Mouse (Mus musculus) MEL (cell line): Measurements from ENCODE around the gene Zdhhc25. TPM values are rescaled to one million over a fixed set of nuclear protein-coding genes. Genes with fewer than 3 reads are reported as not detected.

Experiments
- DNase-seq: peaks from one replicate; pipeline ENCODE4 v3.0.0; 2011; ENCODE audit warnings: low read depth, low spot score
- H3K27ac ChIP-seq: 2 replicates; pipeline ENCODE4 v1.5.1; 2012; ENCODE audit warnings: low read depth, mild to moderate bottlenecking, control low read depth, low read length, moderate library complexity; ENCODE audit not compliant: control insufficient read depth
- H3K27me3 ChIP-seq, 2 experiments: fragments of 150-350 bp in 1 of 2; sonication (generic) in 1 of 2; 2 replicates each; pipeline ENCODE4 v1.6.1; 2012; ENCODE audit warnings: low read length in 2 of 2, mild to moderate bottlenecking in 2 of 2, improper control_type of control experiment in 1 of 2, moderate library complexity in 1 of 2; ENCODE audit not compliant: insufficient read depth in 2 of 2, control insufficient read depth in 1 of 2
- H3K36me3 ChIP-seq, 2 experiments: 2 replicates each; pipeline ENCODE4 v1.6.1; 2012 to 2014; ENCODE audit warnings: low read length in 2 of 2, improper control_type of control experiment in 1 of 2, inconsistent platforms in 1 of 2, mild to moderate bottlenecking in 1 of 2; ENCODE audit not compliant: insufficient read depth in 2 of 2, control insufficient read depth in 1 of 2
- H3K4me1 ChIP-seq, 2 experiments: fragments of 150-350 bp in 1 of 2; sonication (generic) in 1 of 2; 2 replicates each; pipeline ENCODE4 v1.6.1; 2012; ENCODE audit warnings: low read length in 2 of 2, improper control_type of control experiment in 1 of 2, mild to moderate bottlenecking in 1 of 2; ENCODE audit not compliant: insufficient read depth in 2 of 2, control insufficient read depth in 1 of 2
- H3K4me3 ChIP-seq, 2 experiments: fragments of 150-350 bp in 1 of 2; sonication (generic) in 1 of 2; 2 replicates each; pipeline ENCODE4 v1.5.1; 2012; ENCODE audit warnings: low read depth in 2 of 2, low read length in 2 of 2, mild to moderate bottlenecking in 2 of 2, moderate library complexity in 2 of 2, control low read depth in 1 of 2, improper control_type of control experiment in 1 of 2; ENCODE audit not compliant: control insufficient read depth in 1 of 2, insufficient read depth in 1 of 2
- H3K79me2 ChIP-seq: 2 replicates; pipeline ENCODE4 v1.6.1; 2012; ENCODE audit warnings: mild to moderate bottlenecking, low read length, moderate library complexity; ENCODE audit not compliant: control insufficient read depth, poor library complexity, insufficient read depth
- H3K9ac ChIP-seq: 2 replicates; pipeline ENCODE4 v1.6.1; 2012; ENCODE audit warnings: low read depth, mild to moderate bottlenecking, control low read depth, low read length, moderate library complexity; ENCODE audit not compliant: control insufficient read depth, poor library complexity, severe bottlenecking
- H3K9me3 ChIP-seq: fragments of 150-350 bp; sonication (generic); replicated peaks from 2 replicates; pipeline ENCODE4 v1.6.1; 2012; ENCODE audit warnings: mild to moderate bottlenecking, low read length, improper control_type of control experiment, moderate library complexity; ENCODE audit not compliant: insufficient read depth
- BHLHE40 ChIP-seq: IDR thresholded peaks from 2 replicates; pipeline ENCODE4 v1.6.1; 2012; ENCODE audit warnings: low read depth, mild to moderate bottlenecking, inconsistent platforms, low read length, improper control_type of control experiment, borderline replicate concordance
- CHD2 ChIP-seq: IDR thresholded peaks from 2 replicates; pipeline ENCODE4 v1.6.1; 2011; ENCODE audit warnings: low read length, improper control_type of control experiment
- CTCF ChIP-seq, 3 experiments: IDR thresholded peaks in 2 of 3; conservative IDR thresholded peaks in 1 of 3; 2 replicates each; pipeline ENCODE4 v1.5.1; 2011 to 2012; ENCODE audit warnings: low read length in 3 of 3, low read depth in 2 of 3, mild to moderate bottlenecking in 2 of 3, improper control_type of control experiment in 1 of 3, inconsistent platforms in 1 of 3, mixed read lengths in 1 of 3, moderate library complexity in 1 of 3; ENCODE audit not compliant: control insufficient read depth in 1 of 3, insufficient read depth in 1 of 3, poor library complexity in 1 of 3, severe bottlenecking in 1 of 3
- ELF1 ChIP-seq: IDR thresholded peaks from 2 replicates; pipeline ENCODE4 v1.6.1; 2014; ENCODE audit warnings: low read depth, mild to moderate bottlenecking, inconsistent platforms, low read length, improper control_type of control experiment, moderate library complexity
- ETS1 ChIP-seq: IDR thresholded peaks from 2 replicates; pipeline ENCODE4 v1.6.1; 2012; ENCODE audit warnings: low read depth, mild to moderate bottlenecking, inconsistent platforms, low read length, improper control_type of control experiment, moderate library complexity
- GABPA ChIP-seq: IDR thresholded peaks from 2 replicates; pipeline ENCODE4 v1.6.1; 2012; ENCODE audit warnings: low read depth, mild to moderate bottlenecking, inconsistent platforms, low read length, improper control_type of control experiment, moderate library complexity
- GATA1 ChIP-seq: IDR thresholded peaks from 2 replicates; pipeline ENCODE4 v1.6.1; 2011; ENCODE audit warnings: low read depth, low read length, improper control_type of control experiment
- HCFC1 ChIP-seq: IDR thresholded peaks from 2 replicates; pipeline ENCODE4 v1.6.1; 2012; ENCODE audit warnings: low read depth, mild to moderate bottlenecking, inconsistent platforms, low read length, improper control_type of control experiment, moderate library complexity
- KAT2A ChIP-seq: conservative IDR thresholded peaks from 2 replicates; pipeline ENCODE4 v1.6.1; 2012; ENCODE audit warnings: low read depth, low read length, improper control_type of control experiment, inconsistent platforms
- MAFK ChIP-seq: IDR thresholded peaks from 2 replicates; pipeline ENCODE4 v1.6.1; 2011; ENCODE audit warnings: low read depth, mild to moderate bottlenecking, low read length, improper control_type of control experiment, borderline replicate concordance
- MAX ChIP-seq: IDR thresholded peaks from 2 replicates; pipeline ENCODE4 v1.6.1; 2011; ENCODE audit warnings: low read length, improper control_type of control experiment
- MXI1 ChIP-seq: IDR thresholded peaks from 2 replicates; pipeline ENCODE4 v1.6.1; 2011; ENCODE audit warnings: mild to moderate bottlenecking, low read depth, low read length, improper control_type of control experiment
- MYB ChIP-seq: IDR thresholded peaks from 2 replicates; pipeline ENCODE4 v1.6.1; 2011; ENCODE audit warnings: mild to moderate bottlenecking, low read depth, low read length, improper control_type of control experiment
- MYC ChIP-seq: IDR thresholded peaks from 2 replicates; pipeline ENCODE4 v1.6.1; 2011; ENCODE audit warnings: low read depth, mild to moderate bottlenecking, low read length, improper control_type of control experiment, moderate library complexity
- NELFE ChIP-seq: IDR thresholded peaks from 2 replicates; pipeline ENCODE4 v1.6.1; 2011; ENCODE audit warnings: low read depth, low read length, improper control_type of control experiment
- NRF1 ChIP-seq: IDR thresholded peaks from 2 replicates; pipeline ENCODE4 v1.6.1; 2014; ENCODE audit warnings: low read depth, mild to moderate bottlenecking, inconsistent platforms, low read length, improper control_type of control experiment, moderate library complexity; ENCODE audit not compliant: poor library complexity, insufficient read depth, severe bottlenecking
- POLR2A ChIP-seq, 2 experiments: IDR thresholded peaks; 2 replicates each; pipeline ENCODE4 v1.6.1; 2011 to 2012; ENCODE audit warnings: low read length in 2 of 2, mild to moderate bottlenecking in 2 of 2, control low read depth in 1 of 2, improper control_type of control experiment in 1 of 2, low read depth in 1 of 2, moderate library complexity in 1 of 2; ENCODE audit not compliant: control insufficient read depth in 1 of 2, insufficient read depth in 1 of 2, poor library complexity in 1 of 2
- POLR2AphosphoS2 ChIP-seq: IDR thresholded peaks from 2 replicates; pipeline ENCODE4 v1.6.1; 2011; ENCODE audit warnings: low read length, improper control_type of control experiment
- POLR2AphosphoS5 ChIP-seq: IDR thresholded peaks from 2 replicates; pipeline ENCODE4 v1.6.1; 2012; ENCODE audit warnings: low read depth, borderline replicate concordance, mild to moderate bottlenecking, inconsistent platforms, low read length, moderate library complexity, mixed read lengths
- RAD21 ChIP-seq: IDR thresholded peaks from 2 replicates; pipeline ENCODE4 v1.6.1; 2011; ENCODE audit warnings: mild to moderate bottlenecking, low read depth, low read length, improper control_type of control experiment
- RCOR1 ChIP-seq: IDR thresholded peaks from 2 replicates; pipeline ENCODE4 v1.6.1; 2012; ENCODE audit warnings: low read depth, mild to moderate bottlenecking, inconsistent platforms, low read length, improper control_type of control experiment
- SIN3A ChIP-seq: IDR thresholded peaks from 2 replicates; pipeline ENCODE4 v1.6.1; 2012; ENCODE audit warnings: low read length, improper control_type of control experiment, inconsistent platforms
- TAL1 ChIP-seq: IDR thresholded peaks from 2 replicates; pipeline ENCODE4 v1.6.1; 2012; ENCODE audit warnings: mild to moderate bottlenecking, inconsistent platforms, low read length, moderate library complexity, mixed read lengths
- TBP ChIP-seq: IDR thresholded peaks from 2 replicates; pipeline ENCODE4 v1.8.0; 2011; ENCODE audit warnings: low read depth, low read length, improper control_type of control experiment
- TCF12 ChIP-seq: IDR thresholded peaks from 2 replicates; pipeline ENCODE4 v1.6.1; 2014; ENCODE audit warnings: low read depth, mild to moderate bottlenecking, inconsistent platforms, low read length, improper control_type of control experiment, moderate library complexity
- UBTF ChIP-seq: IDR thresholded peaks from 2 replicates; pipeline ENCODE4 v1.6.1; 2012; ENCODE audit warnings: low read depth, mild to moderate bottlenecking, inconsistent platforms, low read length, improper control_type of control experiment, moderate library complexity, borderline replicate concordance; ENCODE audit not compliant: insufficient read depth
- USF1 ChIP-seq: IDR thresholded peaks from 2 replicates; pipeline ENCODE4 v1.6.1; 2014; ENCODE audit warnings: low read depth, mild to moderate bottlenecking, inconsistent platforms, low read length, improper control_type of control experiment, moderate library complexity
- USF2 ChIP-seq, 2 experiments: IDR thresholded peaks; 2 replicates each; pipeline ENCODE4 v1.6.1; 2011 to 2012; ENCODE audit warnings: improper control_type of control experiment in 2 of 2, low read length in 2 of 2, borderline replicate concordance in 1 of 2, inconsistent platforms in 1 of 2, low read depth in 1 of 2, mild to moderate bottlenecking in 1 of 2; ENCODE audit not compliant: insufficient read depth in 1 of 2
- ZC3H11A ChIP-seq: IDR thresholded peaks from 2 replicates; pipeline ENCODE4 v1.6.1; 2012; ENCODE audit warnings: low read depth, mild to moderate bottlenecking, inconsistent platforms, low read length, improper control_type of control experiment
- ZNF384 ChIP-seq: IDR thresholded peaks from 2 replicates; pipeline ENCODE4 v1.6.1; 2012; ENCODE audit warnings: low read depth, mild to moderate bottlenecking, inconsistent platforms, low read length, improper control_type of control experiment
- polyA plus RNA-seq, 2 experiments: library from polyadenylated mRNA; stranded (reverse) in 1 of 2; unstranded in 1 of 2; fragments of >175 nt in 1 of 2; fragments of >200 nt in 1 of 2; gene quantifications; 2 replicates each; pipeline versions ENCODE4 v1.2.1 to v1.2.4; 2012; ENCODE audit warnings: low replicate concordance in 2 of 2, low read depth in 1 of 2; ENCODE audit not compliant: insufficient read length in 2 of 2, insufficient read depth in 1 of 2, missing spikeins in 1 of 2
- total RNA-seq: library from RNA; depleted of rRNA; stranded (reverse); fragments of 300-350 nt; gene quantifications from 2 replicates; pipeline ENCODE4 v1.2.3, GENCODE M21; 2012

The Zdhhc25 gene
- total and polyA plus RNA-seq, 3 experiments = not detected

GRCm38 (mm10) chr15:88625303-88626066 is 25.4 kb downstream of the Zdhhc25 start (continued):
- 0 out of 2 replicates have a peak, but pooled peaks have one; percentile 36 for TF ChIP-seq KAT2A
- TF ChIP-seq NELFE = peak; percentile 50; the same call in 1 of the 2 replicates
- TF ChIP-seq HCFC1 = no peak; the same call in 1 of the 2 replicates
- no peak for TF ChIP-seq USF2 (IDR thresholded peaks at IDR 0.05; ENCODE audit: borderline replicate concordance in 1 of 2, insufficient read depth in 1 of 2, low read depth in 1 of 2, low read length in 2 of 2)
- TF ChIP-seq MAX = 0 out of 2 replicates have a peak, but pooled peaks have one; percentile 21
- no peak for TF ChIP-seq MXI1
- no peak; the same call in 1 of the 2 replicates for TF ChIP-seq SIN3A
- TF ChIP-seq TAL1 = peak; percentile 74
- TF ChIP-seq NRF1 = no peak
- no peak for TF ChIP-seq USF1
- 0 out of 2 replicates have a peak, but pooled peaks have one; percentile 7 for TF ChIP-seq POLR2AphosphoS5
- peak; percentile 93 for TF ChIP-seq MYB
- peak; percentile 41 to 58; a peak in 2 of 4 replicates for TF ChIP-seq POLR2A (IDR thresholded peaks at IDR 0.05; ENCODE audit: control insufficient read depth in 1 of 2, insufficient read depth in 1 of 2, low read depth in 1 of 2, low read length in 2 of 2, poor library complexity in 1 of 2)
- no peak for TF ChIP-seq MAFK
- TF ChIP-seq ZC3H11A = no peak
- no peak for TF ChIP-seq ELF1

GRCm38 (mm10) chr15:88626886-88627488 is 26.9 kb downstream of the Zdhhc25 start:
- Histone ChIP-seq H3K4me1 (peaks cover 10 to 42% of the 10 kb centered on the region in 2 experiments), H3K36me3 (peaks cover 0 to 35% of the 10 kb centered on the region in 2 experiments; a peak in 2 of 4 replicates), H3K4me3 (no peak overlapping the region), H3K9me3 (no peaks in the 10 kb centered on the region), H3K79me2 (peaks cover 3% of the 10 kb centered on the region; the same call in 1 of the 2 replicates), H3K9ac (no peak overlapping the region), H3K27me3 (no peaks in the 10 kb centered on the region), H3K27ac (peak overlapping the region; percentile 100)
- peak; percentile 58 for DNase-seq
- TF ChIP-seq CTCF (IDR thresholded peaks at IDR 0.05 in 2 of 3, conservative IDR thresholded peaks at IDR 0.05 in 1 of 3; ENCODE audit: control insufficient read depth in 1 of 3, insufficient read depth in 1 of 3, low read depth in 2 of 3, low read length in 3 of 3, poor library complexity in 1 of 3, severe bottlenecking in 1 of 3) = no peak
- TF ChIP-seq MYC = no peak
- peak; percentile 81 for TF ChIP-seq USF1
- TF ChIP-seq POLR2AphosphoS2 = no peak
- no peak for TF ChIP-seq TAL1
- TF ChIP-seq TCF12 = 0 out of 2 replicates have a peak, but pooled peaks have one; percentile 28
- no peak for TF ChIP-seq BHLHE40
- no peak for TF ChIP-seq MXI1
- peak; percentile 49; the same call in 1 of the 2 replicates for TF ChIP-seq TBP
- no peak for TF ChIP-seq ELF1
- TF ChIP-seq CHD2 = no peak
- TF ChIP-seq POLR2A (IDR thresholded peaks at IDR 0.05; ENCODE audit: control insufficient read depth in 1 of 2, insufficient read depth in 1 of 2, low read depth in 1 of 2, low read length in 2 of 2, poor library complexity in 1 of 2) = peak in 1 of 2 experiments; percentile 43; a peak in 2 of 4 replicates
- TF ChIP-seq ETS1 = 0 out of 2 replicates have a peak, but pooled peaks have one; percentile 12
- TF ChIP-seq RCOR1 = no peak
- TF ChIP-seq ZC3H11A = no peak
- TF ChIP-seq GATA1 = no peak; the same call in 1 of the 2 replicates
- TF ChIP-seq ZNF384 = no peak
- no peak for TF ChIP-seq POLR2AphosphoS5
- no peak for TF ChIP-seq GABPA
- TF ChIP-seq MAFK = no peak
- TF ChIP-seq UBTF = no peak
- TF ChIP-seq MYB = no peak
- TF ChIP-seq RAD21 = no peak
- TF ChIP-seq MAX = peak; percentile 69
